Mouse (Mus musculus) hindbrain, embryonic 11.5 days (tissue): ENCODE data around the gene 1700018B08Rik. TPM values are rescaled to one million over a fixed set of nuclear protein-coding genes. Genes with fewer than 3 reads are reported as not detected.

ENCODE experiments used
- ATAC-seq: fragments of 200-750 bp; cut with Nextera tagmentation; 2 replicates; pipeline ENCODE4 v1.8.0; 2017; ENCODE audit warnings: mild to moderate bottlenecking, moderate TSS enrichment, moderate library complexity; ENCODE audit not compliant: low FRiP score
- DNase-seq: peaks from one replicate; pipeline ENCODE4 v3.0.0-alpha.2; 2015; ENCODE audit warnings: low spot score
- H3K27ac ChIP-seq: fragments of 300-500 bp; sonication (generic); 2 replicates; pipeline ENCODE4 v1.5.1; 2014; ENCODE audit warnings: mild to moderate bottlenecking, low read depth, low read length
- H3K27me3 ChIP-seq: fragments of 300-500 bp; sonication (generic); 2 replicates; pipeline ENCODE4 v1.6.1; 2014; ENCODE audit warnings: mild to moderate bottlenecking, low read length, moderate library complexity, mixed read lengths; ENCODE audit not compliant: control insufficient read depth, insufficient read depth
- H3K36me3 ChIP-seq: fragments of 300-500 bp; sonication (generic); 2 replicates; pipeline ENCODE4 v1.6.1; 2014; ENCODE audit warnings: mild to moderate bottlenecking, low read length, moderate library complexity, mixed read lengths; ENCODE audit not compliant: control insufficient read depth, insufficient read depth
- H3K4me1 ChIP-seq: fragments of 300-500 bp; sonication (generic); replicated peaks from 2 replicates; pipeline ENCODE4 v1.6.1; 2014; ENCODE audit warnings: low read length, mixed read lengths; ENCODE audit not compliant: control insufficient read depth, insufficient read depth
- H3K4me2 ChIP-seq: fragments of 300-500 bp; sonication (generic); replicated peaks from 2 replicates; pipeline ENCODE4 v1.6.1; 2014; ENCODE audit warnings: mild to moderate bottlenecking, low read depth, low read length
- H3K4me3 ChIP-seq: fragments of 300-500 bp; sonication (generic); 2 replicates; pipeline ENCODE4 v1.5.1; 2014; ENCODE audit warnings: low read depth, low read length
- H3K9ac ChIP-seq: fragments of 300-500 bp; sonication (generic); 2 replicates; pipeline ENCODE4 v1.6.1; 2014; ENCODE audit warnings: low read depth, low read length
- H3K9me3 ChIP-seq: fragments of 300-500 bp; sonication (generic); 2 replicates; pipeline ENCODE4 v1.6.1; 2016; ENCODE audit warnings: low read length; ENCODE audit not compliant: control insufficient read depth
- WGBS: fragments of 180-500 bp; shearing (Covaris S2); extraction: QIAGEN DNeasy Blood & Tissue Kit; methylation state at CpG from one replicate; pipeline ENCODE4 v1.1.7; 2014; 5-methylcytosine and 5-hydroxymethylcytosine counted together
- polyA plus RNA-seq: library from polyadenylated mRNA; unstranded; fragments of >200 nt; fragmentation: Nextera tagmentation; extraction: Ambion mirVana; gene quantifications from 2 replicates; pipeline ENCODE4 v1.2.1, GENCODE M21; 2014

1700018B08Rik gene
- polyA plus RNA-seq, 1 experiment from 2014 or later, result not detected

- 0 out of 2 replicates have a peak, but pooled peaks cover 2% of the 10 kb centered on the region for H3K27me3 ChIP-seq
- no peak for ATAC-seq
- 80% methylated on average over 19 of the region's 19 CpGs for WGBS
Measured at GRCm38 (mm10) chr8:121541862-121542261, 2.3 kb downstream of the 1700018B08Rik start.

DNA sequence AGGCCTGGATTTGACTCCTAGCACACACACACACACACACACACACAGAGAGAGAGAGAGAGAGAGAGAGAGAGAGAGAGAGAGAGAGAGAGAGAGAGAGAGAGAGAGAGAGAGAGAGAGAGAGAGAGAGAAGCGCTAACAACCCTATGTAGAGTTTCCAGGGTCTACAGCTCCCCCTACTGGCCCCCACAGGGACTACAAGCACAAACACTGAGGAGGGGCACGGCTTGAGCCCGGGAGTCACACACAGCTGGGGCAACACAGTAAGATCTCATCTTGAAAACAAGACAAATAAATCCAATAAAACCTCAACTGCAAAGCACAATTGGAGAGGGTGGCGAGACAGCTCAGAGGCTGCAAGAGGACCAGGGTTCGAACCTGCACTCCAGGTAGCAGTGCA lies 11.7 kb downstream of the 1700018B08Rik start:
- H3K4me2 ChIP-seq, result no peak overlapping the region
- H3K9me3 ChIP-seq, result no peaks in the 10 kb centered on the region
- WGBS, result 47% methylated on average over 5 of the region's 5 CpGs
- ATAC-seq (no peak), DNase-seq (peak; percentile 66)
- no peak overlapping the region for H3K4me3 ChIP-seq
- H3K27me3 ChIP-seq, result no peaks in the 10 kb centered on the region
- no peaks in the 10 kb centered on the region for H3K4me1 ChIP-seq
- no peak overlapping the region for H3K9ac ChIP-seq
- no peak overlapping the region for H3K27ac ChIP-seq
- no peaks in the 10 kb centered on the region for H3K36me3 ChIP-seq

More at GRCm38 (mm10) chr8:121541862-121542261, 2.3 kb downstream of the 1700018B08Rik start:
- no peak overlapping the region for H3K27ac ChIP-seq
- H3K36me3 ChIP-seq, result no peaks in the 10 kb centered on the region
- no peak overlapping the region for H3K4me2 ChIP-seq
- H3K9me3 ChIP-seq, result no peaks in the 10 kb centered on the region
- no peak for DNase-seq
- H3K4me1 ChIP-seq, result no peaks in the 10 kb centered on the region
- H3K4me3 ChIP-seq, result no peak overlapping the region
- H3K9ac ChIP-seq, result no peak overlapping the region

- Histone ChIP-seq H3K4me1 (0 out of 2 replicates have a peak, but pooled peaks cover 2% of the 10 kb centered on the region), H3K9me3 (no peaks in the 10 kb centered on the region), H3K36me3 (no peaks in the 10 kb centered on the region), H3K4me3 (no peak overlapping the region), H3K9ac (no peak overlapping the region), H3K4me2 (no peak overlapping the region), H3K27ac (no peak overlapping the region), H3K27me3 (no peaks in the 10 kb centered on the region)
- WGBS, result 85% methylated on average over 10 of the region's 10 CpGs
- ATAC-seq (no peak), DNase-seq (no peak)
Measured at GRCm38 (mm10) chr8:121530639-121531038, 13.5 kb downstream of the 1700018B08Rik start.

DNA sequence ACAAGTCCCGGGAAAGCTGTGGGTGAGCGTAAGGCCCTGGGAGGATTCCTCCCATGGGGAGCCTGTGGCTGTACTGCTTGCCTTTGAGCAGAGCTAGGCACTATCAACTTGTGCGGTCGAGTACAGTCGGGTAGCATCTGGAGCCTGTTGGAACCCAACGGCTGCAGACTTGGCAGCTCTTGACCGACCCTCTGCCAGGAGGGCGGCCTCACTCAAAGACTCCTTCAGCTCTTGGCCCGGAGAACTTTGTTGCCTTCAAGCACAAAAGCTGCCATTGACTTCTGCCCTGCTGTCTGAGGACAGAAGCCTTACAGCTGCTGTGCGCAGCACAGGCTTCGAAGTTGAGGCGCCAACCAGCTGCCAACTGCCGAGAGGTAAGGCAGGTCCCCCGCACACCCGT lies 15.3 kb downstream of the 1700018B08Rik start:
- Histone ChIP-seq H3K9me3 (no peaks in the 10 kb centered on the region), H3K4me2 (no peak overlapping the region), H3K4me3 (no peak overlapping the region), H3K9ac (no peak overlapping the region), H3K36me3 (no peaks in the 10 kb centered on the region), H3K4me1 (0 out of 2 replicates have a peak, but pooled peaks cover 2% of the 10 kb centered on the region), H3K27me3 (no peaks in the 10 kb centered on the region), H3K27ac (no peak overlapping the region)
- WGBS, result 90% methylated on average over 15 of the region's 15 CpGs
- no peak for ATAC-seq
- no peak for DNase-seq

DNA sequence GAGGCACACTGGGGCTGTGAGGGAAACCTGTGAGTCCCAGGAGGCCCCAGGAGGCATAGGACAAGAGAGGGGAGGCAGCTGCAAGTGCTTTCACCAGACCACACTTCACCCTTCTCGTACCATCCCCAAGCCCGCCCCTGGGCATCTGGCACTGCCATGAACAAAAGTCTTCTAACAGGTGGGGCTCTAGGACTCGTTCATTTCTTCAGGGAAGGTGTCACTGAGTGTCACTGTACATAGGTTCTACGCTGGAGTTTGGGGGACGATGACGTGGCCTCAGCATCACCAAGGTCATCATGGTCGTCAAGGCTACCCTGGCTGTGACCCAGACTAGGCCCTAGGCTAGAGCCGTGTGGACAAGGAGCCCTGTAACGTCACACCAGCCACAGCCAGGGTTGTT lies 16.4 kb downstream of the 1700018B08Rik start:
- H3K9ac ChIP-seq, result no peak overlapping the region
- no peak overlapping the region for H3K4me3 ChIP-seq
- no peak overlapping the region for H3K27ac ChIP-seq
- H3K4me1 ChIP-seq, result 0 out of 2 replicates have a peak, but pooled peaks cover 2% of the 10 kb centered on the region
- DNase-seq (no peak), ATAC-seq (no peak)
- no peaks in the 10 kb centered on the region for H3K9me3 ChIP-seq
- no peaks in the 10 kb centered on the region for H3K27me3 ChIP-seq
- WGBS, result 87% methylated on average over 9 of the region's 9 CpGs
- no peaks in the 10 kb centered on the region for H3K36me3 ChIP-seq
- H3K4me2 ChIP-seq, result no peak overlapping the region

DNA sequence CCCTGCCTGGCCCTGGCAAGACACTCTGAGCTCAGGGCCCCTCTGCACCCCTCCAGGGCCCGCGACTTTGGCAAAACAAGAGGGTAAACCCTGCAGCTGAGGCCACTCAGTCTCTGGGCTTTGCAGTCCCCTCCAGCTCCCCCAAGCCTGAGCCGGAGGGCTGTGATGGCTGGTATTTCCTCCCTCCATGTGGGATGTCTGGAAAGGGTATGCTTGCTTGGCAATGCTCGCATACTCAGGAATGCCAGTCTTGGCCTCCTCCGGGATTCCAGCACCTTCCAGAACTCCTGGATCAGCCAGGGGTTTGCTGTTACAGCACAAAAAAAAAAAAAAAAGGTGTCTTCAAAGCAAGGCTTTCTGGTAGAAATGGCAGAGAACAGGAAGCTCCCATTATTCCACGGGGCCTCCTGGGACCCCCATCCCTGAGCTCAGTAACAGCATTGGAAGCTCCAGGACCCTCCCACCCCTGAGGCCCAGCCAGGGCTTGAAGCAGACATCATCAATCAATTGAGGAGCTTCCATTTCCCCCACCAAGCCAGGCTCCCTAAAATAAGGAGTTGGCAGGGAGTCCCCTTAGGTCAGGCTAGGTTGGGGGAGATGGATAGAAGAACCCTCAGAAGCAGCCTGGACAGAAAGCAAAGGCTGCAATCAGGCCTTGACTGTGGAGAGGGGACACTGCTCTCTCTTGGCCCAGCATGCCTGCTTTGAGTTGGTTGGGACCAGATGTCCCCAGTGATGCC lies 17.1 kb downstream of the 1700018B08Rik start:
- no peak overlapping the region for H3K4me2 ChIP-seq
- no peaks in the 10 kb centered on the region for H3K36me3 ChIP-seq
- H3K27ac ChIP-seq, result no peak overlapping the region
- no peaks in the 10 kb centered on the region for H3K9me3 ChIP-seq
- no peaks in the 10 kb centered on the region for H3K27me3 ChIP-seq
- DNase-seq (no peak), ATAC-seq (no peak)
- H3K4me1 ChIP-seq, result 0 out of 2 replicates have a peak, but pooled peaks cover 2% of the 10 kb centered on the region
- 71% methylated on average over 6 of the region's 6 CpGs for WGBS
- H3K9ac ChIP-seq, result no peak overlapping the region
- H3K4me3 ChIP-seq, result no peak overlapping the region

- DNase-seq (no peak), ATAC-seq (no peak)
- no peak overlapping the region for H3K27ac ChIP-seq
- H3K9me3 ChIP-seq, result no peaks in the 10 kb centered on the region
- H3K27me3 ChIP-seq, result no peaks in the 10 kb centered on the region
- H3K36me3 ChIP-seq, result no peaks in the 10 kb centered on the region
- 0 out of 2 replicates have a peak, but pooled peaks cover 2% of the 10 kb centered on the region for H3K4me1 ChIP-seq
- H3K4me3 ChIP-seq, result no peak overlapping the region
- H3K4me2 ChIP-seq, result no peak overlapping the region
- H3K9ac ChIP-seq, result no peak overlapping the region
- 85% methylated on average over 18 of the region's 18 CpGs for WGBS
Measured at GRCm38 (mm10) chr8:121525111-121525818, 18.9 kb downstream of the 1700018B08Rik start.

- H3K4me3 ChIP-seq, result no peak overlapping the region
- H3K27ac ChIP-seq, result no peak overlapping the region
- H3K4me1 ChIP-seq, result peaks cover 2% of the 10 kb centered on the region; the same call in 1 of the 2 replicates
- 0 out of 2 replicates have a peak, but pooled peaks cover 2% of the 10 kb centered on the region for H3K27me3 ChIP-seq
- H3K9me3 ChIP-seq, result no peaks in the 10 kb centered on the region
- H3K36me3 ChIP-seq, result no peaks in the 10 kb centered on the region
- ATAC-seq, result peak; percentile 57; the same call in 1 of the 2 replicates
- H3K4me2 ChIP-seq, result no peak overlapping the region
- no peak overlapping the region for H3K9ac ChIP-seq
- WGBS, result 7% methylated on average over 12 of the region's 12 CpGs
- peak; percentile 89 for DNase-seq
Measured at GRCm38 (mm10) chr8:121513429-121513828, 30.7 kb downstream of the 1700018B08Rik start.
